Mouse (Mus musculus): ENCODE results near the gene Arhgap18.

Arhgap18 gene

GRCm38 (mm10) chr10:26776443-26776842 is 23.2 kb downstream of the Arhgap18 start:
- no peak for DNase-seq (ENCODE audit: low read depth, low spot score)

GRCm38 (mm10) chr10:26780581-26780980 is 27.4 kb downstream of the Arhgap18 start:
- no peak for DNase-seq (ENCODE audit: low read depth, low spot score)

- DNase-seq (ENCODE audit: low read depth, low spot score): no peak
Measured at GRCm38 (mm10) chr10:26789680-26790079, 36.5 kb downstream of the Arhgap18 start.

GRCm38 (mm10) chr10:26791810-26792209 is 38.6 kb downstream of the Arhgap18 start:
- no peak for DNase-seq (ENCODE audit: low read depth, low spot score)

GRCm38 (mm10) chr10:26793013-26793412 is 39.8 kb downstream of the Arhgap18 start:
- DNase-seq (ENCODE audit: low read depth, low spot score): no peak

- DNase-seq (ENCODE audit: low read depth, low spot score): no peak
Measured at GRCm38 (mm10) chr10:26796432-26797286, 43.4 kb downstream of the Arhgap18 start.

- DNase-seq (ENCODE audit: low read depth, low spot score): no peak
Measured at GRCm38 (mm10) chr10:26797287-26797672, 44.1 kb downstream of the Arhgap18 start.

GRCm38 (mm10) chr10:26798752-26799411 is 45.7 kb downstream of the Arhgap18 start:
- no peak for DNase-seq (ENCODE audit: low read depth, low spot score)

GRCm38 (mm10) chr10:26799562-26800051 is 46.4 kb downstream of the Arhgap18 start:
- DNase-seq (ENCODE audit: low read depth, low spot score): no peak

- DNase-seq (ENCODE audit: low read depth, low spot score): no peak
Measured at GRCm38 (mm10) chr10:26804351-26804983, 51.2 kb downstream of the Arhgap18 start.

- no peak for DNase-seq (ENCODE audit: low read depth, low spot score)
Measured at GRCm38 (mm10) chr10:26805007-26805406, 51.8 kb downstream of the Arhgap18 start.

- DNase-seq (ENCODE audit: low read depth, low spot score): no peak
Measured at GRCm38 (mm10) chr10:26806092-26806491, 52.9 kb downstream of the Arhgap18 start.

GRCm38 (mm10) chr10:26810059-26810458 is 56.8 kb downstream of the Arhgap18 start:
- DNase-seq (ENCODE audit: low read depth, low spot score): no peak

GRCm38 (mm10) chr10:26810810-26811209 is 57.6 kb downstream of the Arhgap18 start:
- no peak for DNase-seq (ENCODE audit: low read depth, low spot score)

- DNase-seq (ENCODE audit: low read depth, low spot score): no peak
Measured at GRCm38 (mm10) chr10:26811342-26811741, 58.1 kb downstream of the Arhgap18 start.

GRCm38 (mm10) chr10:26815646-26816045 is 62.4 kb downstream of the Arhgap18 start:
- no peak for DNase-seq (ENCODE audit: low read depth, low spot score)

- no peak for DNase-seq (ENCODE audit: low read depth, low spot score)
Measured at GRCm38 (mm10) chr10:26820326-26820725, 67.1 kb downstream of the Arhgap18 start.

GRCm38 (mm10) chr10:26820936-26821335 is 67.7 kb downstream of the Arhgap18 start:
- DNase-seq (ENCODE audit: low read depth, low spot score): no peak

GRCm38 (mm10) chr10:26823997-26824396 is 70.8 kb downstream of the Arhgap18 start:
- no peak for DNase-seq (ENCODE audit: low read depth, low spot score)

- no peak for DNase-seq (ENCODE audit: low read depth, low spot score)
Measured at GRCm38 (mm10) chr10:26825246-26825889, 72.1 kb downstream of the Arhgap18 start.

- DNase-seq (ENCODE audit: low read depth, low spot score): no peak
Measured at GRCm38 (mm10) chr10:26827315-26827714, 74.1 kb downstream of the Arhgap18 start.

Measured in retina, adult 2 months (tissue).